Mouse (Mus musculus) inflammation-experienced regulatory T-cells, adult 6 months (primary cell): ENCODE data around the gene Col4a4. TPM values are rescaled to one million over a fixed set of nuclear protein-coding genes. Genes with fewer than 3 reads are reported as not detected.

Experiments
- ATAC-seq: one replicate; pipeline ENCODE4 v1.8.0; 2017
- polyA plus RNA-seq, 3 experiments: library from polyadenylated mRNA; unstranded; fragments of 100-300 nt; shearing (Covaris generic); gene quantifications; one replicate each; pipeline ENCODE4 v1.2.1; 2017

The Col4a4 gene
- polyA plus RNA-seq, 3 experiments from 2014 or later: 0.05 to 0.40 (median 0.33) TPM

GRCm38 (mm10) chr1:82410548-82410947 lies 176.1 kb downstream of the Col4a4 start:
- ATAC-seq: no peak

GRCm38 (mm10) chr1:82409271-82409670 lies 177.4 kb downstream of the Col4a4 start:
- no peak for ATAC-seq

GRCm38 (mm10) chr1:82407786-82408185 lies 178.9 kb downstream of the Col4a4 start:
- ATAC-seq: no peak

Other genes starting within 250 kb of the Col4a4 start
- under 1 TPM in 1 of 3 experiments, not detected in 2; 0.10 TPM for gene Col4a3, start 72 bp upstream of the Col4a4 start, polyA plus RNA-seq
- 100 to 1,000 TPM in 1 of 3 experiments, 10 to 100 TPM in 2; 83.4 to 108 (median 89.5) TPM for gene Mff, start 138.0 kb upstream of the Col4a4 start, polyA plus RNA-seq
- 1 to 10 TPM in 1 of 3 experiments, under 1 TPM in 1, not detected in 1; 0.40 to 1.1 TPM for gene Tm4sf20, start 181.6 kb upstream of the Col4a4 start, polyA plus RNA-seq
- not detected for gene Gm47791, start 184.4 kb upstream of the Col4a4 start, polyA plus RNA-seq